Mouse (Mus musculus) heart, adult 2 months (tissue): ENCODE results near the gene Rtn3. TPM values are rescaled to one million over a fixed set of nuclear protein-coding genes. Genes with fewer than 3 reads are reported as not detected.

Experiments
- DNase-seq, 2 experiments: peaks; one replicate each; pipeline ENCODE4 v3.0.0; 2021
- H3K27ac ChIP-seq: fragments of 200-600 bp; 2 replicates; pipeline ENCODE4 v1.8.1; 2022
- H3K27me3 ChIP-seq: fragments of 200-500 bp; 2 replicates; pipeline ENCODE4 v1.6.1; 2012; ENCODE audit warnings: mild to moderate bottlenecking, low read length, inconsistent platforms, mixed read lengths; ENCODE audit not compliant: control insufficient read depth, insufficient read depth
- H3K36me3 ChIP-seq: fragments of 200-500 bp; 2 replicates; pipeline ENCODE4 v1.6.1; 2012; ENCODE audit warnings: low read length, inconsistent platforms; ENCODE audit not compliant: control insufficient read depth, insufficient read depth
- H3K4me1 ChIP-seq: fragments of 200-500 bp; 2 replicates; pipeline ENCODE4 v1.6.1; 2011; ENCODE audit warnings: low read length; ENCODE audit not compliant: control insufficient read depth, insufficient read depth
- H3K4me3 ChIP-seq: fragments of 200-600 bp; 2 replicates; pipeline ENCODE4 v1.8.1; 2022
- H3K79me2 ChIP-seq: fragments of 200-500 bp; replicated peaks from 2 replicates; pipeline ENCODE4 v1.6.1; 2012; ENCODE audit warnings: mild to moderate bottlenecking, inconsistent platforms, low read length, moderate library complexity, mixed read lengths; ENCODE audit not compliant: control insufficient read depth, insufficient read depth
- H3K9ac ChIP-seq: fragments of 200-500 bp; 2 replicates; pipeline ENCODE4 v1.6.1; 2012; ENCODE audit warnings: low read depth, mild to moderate bottlenecking, control low read depth, inconsistent platforms, low read length, mixed read lengths
- CTCF ChIP-seq: fragments of 200-600 bp; IDR thresholded peaks from 2 replicates; pipeline ENCODE4 v1.8.1; 2022; ENCODE audit warnings: antibody characterized with exemption, mild to moderate bottlenecking, moderate library complexity
- EP300 ChIP-seq: fragments of 200-500 bp; IDR thresholded peaks from 2 replicates; pipeline ENCODE4 v1.6.1; 2011; ENCODE audit warnings: low read depth, low read length, control low read depth; ENCODE audit not compliant: insufficient read depth
- POLR2A ChIP-seq: fragments of 200-500 bp; IDR thresholded peaks from 2 replicates; pipeline ENCODE4 v1.6.1; 2011; ENCODE audit warnings: mild to moderate bottlenecking, low read depth, low read length, control low read depth; ENCODE audit not compliant: insufficient read depth
- WGBS: fragments of 180-500 bp; shearing (Covaris S2); methylation state at CpG from one replicate; pipeline ENCODE4 v1.1.7; 2018; 5-methylcytosine and 5-hydroxymethylcytosine counted together
- intact Hi-C: fragments of 180-260 bp; cut with DNase I; formaldehyde crosslinking; loops from one replicate; pipeline ENCODE4 v1.15.1; 2025
- polyA plus RNA-seq: library from polyadenylated mRNA; depleted of rRNA; stranded (reverse); fragments of >200 nt; gene quantifications from 2 replicates; pipeline ENCODE4 v1.2.3, GENCODE M21; 2012
- total RNA-seq, 2 experiments: library from RNA; stranded (reverse); gene quantifications; 2 replicates each; pipeline ENCODE4 v1.2.3; 2021

Rtn3 gene
- total and polyA plus RNA-seq, 3 experiments = 58.2 to 75.4 (median 71.8) TPM

DNA sequence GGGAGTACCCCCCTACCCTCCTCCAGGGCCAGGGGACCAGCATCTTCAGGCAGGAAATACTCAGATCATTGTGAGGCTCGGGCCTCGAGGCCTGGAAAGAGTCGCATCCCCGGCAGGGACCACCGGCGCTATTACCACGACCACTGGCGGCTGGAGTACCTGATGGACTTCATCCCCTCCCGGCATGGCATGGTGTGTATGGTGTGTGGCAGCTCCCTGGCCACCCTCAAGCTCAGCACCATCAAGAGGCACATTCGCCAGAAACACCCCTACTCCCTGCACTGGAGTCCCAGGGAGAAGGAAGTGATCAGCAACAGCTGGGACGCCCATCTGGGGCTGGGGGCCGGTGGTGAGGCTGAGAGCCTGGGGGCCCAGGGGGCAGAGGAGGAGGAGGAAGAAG, 63.0 kb downstream of the Rtn3 start:
- no peak overlapping the region for H3K9ac ChIP-seq
- H3K79me2 ChIP-seq = 0 out of 2 replicates have a peak, but pooled peaks cover 1% of the 10 kb centered on the region
- intact Hi-C loops = no loop called here
- no peak for TF ChIP-seq EP300
- TF ChIP-seq POLR2A = no peak
- TF ChIP-seq CTCF = no peak
- H3K36me3 ChIP-seq = no peaks in the 10 kb centered on the region
- WGBS = 68% methylated on average over 12 of the region's 12 CpGs
- no peak overlapping the region for H3K27ac ChIP-seq
- no peaks in the 10 kb centered on the region for H3K27me3 ChIP-seq
- no peak for DNase-seq
- peaks cover 10% of the 10 kb centered on the region for H3K4me1 ChIP-seq
- H3K4me3 ChIP-seq = no peak overlapping the region

DNA sequence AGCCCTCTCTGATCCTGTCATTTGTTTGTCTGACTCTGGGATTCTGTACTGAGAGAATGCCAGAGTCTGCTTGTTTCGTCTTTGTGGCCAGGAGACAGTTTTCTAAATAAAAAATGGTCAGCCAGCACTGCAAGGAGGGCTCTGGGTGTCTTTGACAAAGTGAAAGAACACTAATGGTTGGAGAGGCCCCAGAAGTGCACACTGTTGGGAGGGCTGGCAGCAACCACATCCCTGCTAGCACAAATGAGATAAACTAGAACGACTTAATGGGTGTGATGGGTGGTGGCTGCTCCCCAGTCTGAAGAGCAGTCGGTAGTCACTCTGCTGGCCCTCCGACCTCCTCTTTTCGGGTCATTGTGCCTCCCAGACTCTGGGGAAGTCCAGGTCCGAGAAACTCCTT, 63.9 kb downstream of the Rtn3 start:
- Histone ChIP-seq H3K79me2 (0 out of 2 replicates have a peak, but pooled peaks cover 1% of the 10 kb centered on the region), H3K4me3 (no peak overlapping the region), H3K36me3 (no peaks in the 10 kb centered on the region), H3K9ac (no peak overlapping the region), H3K4me1 (peaks cover 10% of the 10 kb centered on the region), H3K27ac (peak overlapping the region; percentile 9), H3K27me3 (no peaks in the 10 kb centered on the region)
- DNase-seq = no peak
- TF ChIP-seq CTCF = no peak
- no peak for TF ChIP-seq EP300
- no peak for TF ChIP-seq POLR2A
- WGBS = 36% methylated on average over 6 of the region's 6 CpGs
- intact Hi-C loops = no loop called here

DNA sequence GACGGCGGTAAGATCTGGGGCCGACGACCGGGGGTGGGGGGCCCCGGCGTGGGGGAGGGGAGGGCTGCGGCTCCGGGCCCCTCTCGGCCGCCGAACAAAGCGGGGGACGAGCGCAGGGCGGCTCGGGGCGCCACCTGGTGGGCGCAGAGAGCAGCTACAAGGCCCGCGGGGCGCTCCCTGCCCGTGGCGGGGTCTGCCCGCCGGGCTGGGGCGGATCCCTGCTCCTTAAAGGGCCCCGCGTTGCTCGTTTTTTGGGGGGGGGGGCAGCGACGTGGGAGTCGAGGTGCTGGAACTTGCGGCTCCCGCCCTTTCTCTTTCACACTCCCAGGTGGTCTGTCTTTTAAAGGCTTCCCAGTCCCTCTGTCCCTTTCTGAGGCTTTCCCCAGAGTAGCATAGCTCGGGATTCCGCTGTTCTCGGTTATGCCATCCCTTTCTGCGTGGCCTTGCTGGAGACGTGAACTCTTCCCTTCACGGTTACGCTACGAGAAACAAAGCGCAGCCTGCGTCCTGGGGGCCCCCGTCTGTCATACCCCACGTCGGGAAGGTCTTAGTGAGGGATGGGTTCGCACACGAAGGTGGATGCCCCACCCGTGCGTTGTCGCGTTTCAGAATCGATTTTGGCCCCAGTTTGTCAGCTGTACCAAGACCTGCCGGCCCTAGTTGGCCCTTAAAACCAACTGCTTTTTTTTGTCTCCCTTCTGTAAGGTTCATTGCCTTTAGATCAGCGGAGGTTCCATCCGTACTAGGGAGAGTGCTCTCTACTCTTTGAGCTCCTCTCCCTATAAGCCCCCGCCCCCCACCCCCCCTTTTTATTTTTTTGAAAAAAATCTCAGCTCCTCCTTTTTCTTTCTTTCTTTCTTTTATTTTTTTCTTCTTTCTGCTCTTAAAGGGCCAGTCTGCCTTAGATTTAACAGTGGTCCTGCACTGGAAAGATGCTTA, 64.9 kb downstream of the Rtn3 start:
- peak; percentile 91 to 92 for DNase-seq

DNA sequence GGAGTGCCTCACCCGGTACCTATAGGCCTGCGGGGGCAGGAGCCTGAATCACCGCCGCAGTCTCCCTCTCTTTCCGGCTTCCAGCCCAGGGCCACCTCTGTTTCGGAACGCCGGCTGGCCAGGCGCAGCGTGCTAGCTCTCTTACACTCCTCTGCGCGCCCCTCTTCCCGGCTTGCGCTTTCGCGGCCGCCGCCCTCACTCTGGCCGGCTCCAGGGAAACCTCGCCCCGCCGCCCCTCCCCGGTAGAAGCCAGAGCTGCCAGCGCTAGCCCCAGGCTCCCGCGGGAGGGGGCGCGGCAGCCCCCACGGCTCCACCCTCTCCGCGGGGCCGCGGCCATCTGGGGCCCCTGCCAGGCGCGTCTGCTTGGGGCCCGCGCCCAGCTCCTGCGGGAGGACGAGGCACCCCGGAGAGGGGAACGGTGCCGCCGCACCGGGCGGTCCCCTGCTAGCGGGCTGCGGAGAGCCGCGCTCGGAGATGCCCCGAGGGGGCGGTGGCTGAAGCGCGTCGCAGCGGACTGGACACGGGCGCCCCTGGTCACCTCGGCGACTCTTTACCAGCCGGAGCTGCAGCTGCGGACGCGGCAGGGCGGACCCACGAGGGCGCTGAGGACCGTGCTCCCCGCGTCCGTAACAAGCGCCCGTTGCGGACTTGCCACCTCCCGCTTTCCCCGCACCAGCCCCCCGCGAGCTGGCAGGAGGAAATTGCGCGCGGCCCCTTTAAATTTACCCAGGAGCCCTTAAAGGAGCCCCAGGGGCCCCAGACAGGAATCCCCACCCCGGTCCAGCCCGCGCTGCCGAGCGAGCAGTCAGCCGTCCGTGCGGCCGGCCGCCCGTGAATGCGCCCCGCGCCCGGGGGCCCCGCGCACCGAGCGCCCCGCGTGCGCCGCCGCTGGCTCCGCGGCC, 66.0 kb downstream of the Rtn3 start, which contains the start of gene 2700081O15Rik:
2700081O15Rik (plus strand) TSS at position 792 of the 902 bp plus-strand sequence.
- peak; percentile 88 to 90 for DNase-seq
- 0 out of 2 replicates have a peak, but pooled peaks have one; percentile 8 for TF ChIP-seq CTCF
- TF ChIP-seq EP300 = no peak
- no peak for TF ChIP-seq POLR2A
- intact Hi-C loops = loop anchor here (1.0 to 2.0 kb wide), 3 partner anchors 16 to 76 kb away; partner anchors contain the start of gene Mark2
- peaks cover 6% of the 10 kb centered on the region for H3K4me1 ChIP-seq
- no peaks in the 10 kb centered on the region for H3K36me3 ChIP-seq
- H3K27ac ChIP-seq = peak within 1 kb of the TSS; percentile 95
- H3K27me3 ChIP-seq = no peaks in the 10 kb centered on the region
- WGBS = 2% methylated on average over 104 of the region's 107 CpGs
- H3K79me2 ChIP-seq = 0 out of 2 replicates have a peak, but pooled peaks cover 1% of the 10 kb centered on the region
- H3K4me3 ChIP-seq = peak within 1 kb of the TSS; percentile 74
- H3K9ac ChIP-seq = peak within 1 kb of the TSS; percentile 76

More for the DNA sequence above, 64.9 kb downstream of the Rtn3 start:
- no peaks in the 10 kb centered on the region for H3K36me3 ChIP-seq
- WGBS = 1% methylated on average over 53 of the region's 59 CpGs
- H3K9ac ChIP-seq = peak overlapping the region; percentile 76
- peak; percentile 95 for TF ChIP-seq CTCF
- TF ChIP-seq EP300 = no peak
- 0 out of 2 replicates have a peak, but pooled peaks have one; percentile 13 for TF ChIP-seq POLR2A
- intact Hi-C loops = loop anchor here (1.0 to 2.0 kb wide), 3 partner anchors 17 to 154 kb away; partner anchors contain the start of gene Mark2
- H3K27ac ChIP-seq = peak overlapping the region; percentile 80
- H3K27me3 ChIP-seq = no peaks in the 10 kb centered on the region
- 0 out of 2 replicates have a peak, but pooled peaks cover 1% of the 10 kb centered on the region for H3K79me2 ChIP-seq
- H3K4me3 ChIP-seq = peak overlapping the region; percentile 68
- peaks cover 8% of the 10 kb centered on the region for H3K4me1 ChIP-seq
